Comparison of ENCODE assay signal across 7 mouse cellular contexts in genomic region chr2:3473891-3474290, GRCm38 (mm10). TPM values are rescaled to one million over a fixed set of nuclear protein-coding genes. Genes with fewer than 3 reads are reported as not detected.
DNase-seq lines count a peak whose midpoint lies in the region; ATAC-seq lines count a peak whose summit lies in the region.

No protein-coding gene starts in this region.

- peak overlapping the region; percentile 59 for H3K9ac ChIP-seq in embryonic facial prominence, embryonic 15.5 days
- H3K9ac ChIP-seq in limb, embryonic 12.5 days (replicated peaks), result peak overlapping the region; percentile 82
- peak overlapping the region; percentile 30; the same call in 1 of the 2 replicates for H3K9ac ChIP-seq in stomach, embryonic 15.5 days

- H3K4me1 ChIP-seq in megakaryocyte, embryonic 14.5 days, result peaks cover 47% of the 10 kb centered on the region
- H3K4me1 ChIP-seq in embryonic facial prominence, embryonic 15.5 days, result peaks cover 15% of the 10 kb centered on the region
- H3K4me1 ChIP-seq in limb, embryonic 12.5 days (replicated peaks), result peaks cover 16% of the 10 kb centered on the region
- H3K4me1 ChIP-seq in stomach, embryonic 15.5 days, result peaks cover 6% of the 10 kb centered on the region; the same call in 1 of the 2 replicates

- no peaks in the 10 kb centered on the region for H3K9me3 ChIP-seq in megakaryocyte, embryonic 14.5 days
- H3K9me3 ChIP-seq in embryonic facial prominence, embryonic 15.5 days (replicated peaks), result no peaks in the 10 kb centered on the region
- no peaks in the 10 kb centered on the region for H3K9me3 ChIP-seq in limb, embryonic 12.5 days
- no peaks in the 10 kb centered on the region for H3K9me3 ChIP-seq in stomach, embryonic 15.5 days

- H3K27me3 ChIP-seq in megakaryocyte, embryonic 14.5 days (replicated peaks), result no peaks in the 10 kb centered on the region
- H3K27me3 ChIP-seq in embryonic facial prominence, embryonic 15.5 days, result no peaks in the 10 kb centered on the region
- H3K27me3 ChIP-seq in limb, embryonic 12.5 days, result no peaks in the 10 kb centered on the region
- H3K27me3 ChIP-seq in stomach, embryonic 15.5 days (replicated peaks), result no peaks in the 10 kb centered on the region

- under 1% methylated on average over 12 of the region's 12 CpGs for WGBS in embryonic facial prominence, embryonic 15.5 days
- 1% methylated on average over 12 of the region's 12 CpGs for WGBS in limb, embryonic 12.5 days
- under 1% methylated on average over 12 of the region's 12 CpGs for WGBS in stomach, embryonic 15.5 days

- no peak for DNase-seq in left cerebral cortex, postnatal 4 days

- peak overlapping the region; percentile 63 for H3K4me2 ChIP-seq in embryonic facial prominence, embryonic 15.5 days (replicated peaks)
- H3K4me2 ChIP-seq in limb, embryonic 12.5 days, result peak overlapping the region; percentile 68
- peak overlapping the region; percentile 62 for H3K4me2 ChIP-seq in stomach, embryonic 15.5 days

- peaks cover 16% of the 10 kb centered on the region for H3K36me3 ChIP-seq in megakaryocyte, embryonic 14.5 days (replicated peaks; ENCODE audit: low read length)
- H3K36me3 ChIP-seq in embryonic facial prominence, embryonic 15.5 days, result no peaks in the 10 kb centered on the region
- peaks cover 6% of the 10 kb centered on the region; the same call in 1 of the 2 replicates for H3K36me3 ChIP-seq in limb, embryonic 12.5 days
- H3K36me3 ChIP-seq in stomach, embryonic 15.5 days, result no peaks in the 10 kb centered on the region

- peak overlapping the region; percentile 91; the same call in 1 of the 2 replicates for H3K27ac ChIP-seq in embryonic facial prominence, embryonic 15.5 days (replicated peaks)
- peak overlapping the region; percentile 94 for H3K27ac ChIP-seq in limb, embryonic 12.5 days
- peak overlapping the region; percentile 88 for H3K27ac ChIP-seq in stomach, embryonic 15.5 days

- peak overlapping the region; percentile 97 for H3K4me3 ChIP-seq in megakaryocyte, embryonic 14.5 days (replicated peaks)
- H3K4me3 ChIP-seq in embryonic facial prominence, embryonic 15.5 days (replicated peaks), result peak overlapping the region; percentile 92
- peak overlapping the region; percentile 93 for H3K4me3 ChIP-seq in limb, embryonic 12.5 days (replicated peaks)
- H3K4me3 ChIP-seq in stomach, embryonic 15.5 days (replicated peaks), result peak overlapping the region; percentile 86

- ATAC-seq in megakaryocyte, adult 5-6 weeks (ENCODE audit: poor library complexity, severe bottlenecking), result no peak
- ATAC-seq in embryonic facial prominence, embryonic 15.5 days (ENCODE audit: insufficient number of reproducible peaks, low FRiP score, low TSS enrichment, low read depth), result no peak
- no peak for ATAC-seq in limb, embryonic 12.5 days (ENCODE audit: insufficient number of reproducible peaks, insufficient read depth, low FRiP score, low TSS enrichment, low read depth)
- no peak for ATAC-seq in stomach, embryonic 15.5 days (ENCODE audit: insufficient read depth, low FRiP score, low read depth)
- no peak for ATAC-seq in monocyte, adult 5-6 weeks (replicated peaks; ENCODE audit: insufficient number of reproducible peaks, low FRiP score, low TSS enrichment, poor library complexity, severe bottlenecking)

- intact Hi-C loops in left cerebral cortex, postnatal 4 days (cut with DNase I), result no loop called here

RNA-seq across cellular contexts. Expression of gene Suv39h2, which starts 0.9 kb away (rescaled TPM):
- polyA plus RNA-seq in megakaryocyte, embryonic 14.5 days (2012; ENCODE audit: insufficient read depth, low replicate concordance), result 2.5 TPM in 1 of 2 replicates, not detected in the other
- 7.5 and 8.6 TPM in 2 replicates for total RNA-seq in megakaryocyte, adult 5-6 weeks (2015)
- 6.9 and 10.2 TPM in 2 replicates for total RNA-seq in megakaryocyte, adult 5-6 weeks (2017)
- 11.4 and 12.1 TPM in 2 replicates for polyA plus RNA-seq in embryonic facial prominence, embryonic 15.5 days (2015; fragmentation: Nextera tagmentation; extraction: Ambion mirVana)
- polyA plus RNA-seq in limb, embryonic 12.5 days (2016; fragmentation: Nextera tagmentation; extraction: Ambion mirVana), result 34.2 and 37.9 TPM in 2 replicates
- polyA plus RNA-seq in stomach, embryonic 15.5 days (2015; fragmentation: Nextera tagmentation; extraction: Ambion mirVana), result 11.9 and 12.2 TPM in 2 replicates
- total RNA-seq in monocyte, adult 5-6 weeks (2017), result 0.11 to 4.4 TPM (median 0.87 TPM) in 3 replicates
- 1 to 10 TPM; 4.9 to 5.5 TPM for total RNA-seq in left cerebral cortex, postnatal 4 days (2021)

RNA-seq across cellular contexts. Expression of gene Gm45902, which starts 38.7 kb away (rescaled TPM):
- polyA plus RNA-seq in megakaryocyte, embryonic 14.5 days (2012; ENCODE audit: insufficient read depth, low replicate concordance), result 0.22 TPM in 1 of 2 replicates, not detected in the other
- 3.3 and 4.1 TPM in 2 replicates for total RNA-seq in megakaryocyte, adult 5-6 weeks (2015)
- total RNA-seq in megakaryocyte, adult 5-6 weeks (2017), result 7.5 and 8.7 TPM in 2 replicates
- 4.0 and 4.1 TPM in 2 replicates for polyA plus RNA-seq in embryonic facial prominence, embryonic 15.5 days (2015; fragmentation: Nextera tagmentation; extraction: Ambion mirVana)
- polyA plus RNA-seq in limb, embryonic 12.5 days (2016; fragmentation: Nextera tagmentation; extraction: Ambion mirVana), result 8.2 and 8.4 TPM in 2 replicates
- polyA plus RNA-seq in stomach, embryonic 15.5 days (2015; fragmentation: Nextera tagmentation; extraction: Ambion mirVana), result 3.9 and 4.0 TPM in 2 replicates
- 6.8 to 13.6 TPM (median 9.7 TPM) in 3 replicates for total RNA-seq in monocyte, adult 5-6 weeks (2017)
- 1 to 10 TPM; 8.9 to 9.5 TPM for total RNA-seq in left cerebral cortex, postnatal 4 days (2021)

RNA-seq across cellular contexts. Expression of gene Hspa14, which starts 38.7 kb away (rescaled TPM):
- 1.6 and 4.6 TPM in 2 replicates for polyA plus RNA-seq in megakaryocyte, embryonic 14.5 days (2012; ENCODE audit: insufficient read depth, low replicate concordance)
- total RNA-seq in megakaryocyte, adult 5-6 weeks (2015), result 49.2 and 67.3 TPM in 2 replicates
- total RNA-seq in megakaryocyte, adult 5-6 weeks (2017), result 124 and 125 TPM in 2 replicates
- polyA plus RNA-seq in embryonic facial prominence, embryonic 15.5 days (2015; fragmentation: Nextera tagmentation; extraction: Ambion mirVana), result 86.8 and 87.6 TPM in 2 replicates
- polyA plus RNA-seq in limb, embryonic 12.5 days (2016; fragmentation: Nextera tagmentation; extraction: Ambion mirVana), result 116 and 118 TPM in 2 replicates
- polyA plus RNA-seq in stomach, embryonic 15.5 days (2015; fragmentation: Nextera tagmentation; extraction: Ambion mirVana), result 93.7 and 96.5 TPM in 2 replicates
- 87.0 to 139 TPM (median 114 TPM) in 3 replicates for total RNA-seq in monocyte, adult 5-6 weeks (2017)
- 10 to 100 TPM; 51.3 to 53.0 TPM for total RNA-seq in left cerebral cortex, postnatal 4 days (2021)

RNA-seq across cellular contexts. Expression of gene Cdnf, which starts 38.9 kb away (rescaled TPM):
- 0.28 TPM in 1 of 2 replicates, not detected in the other for polyA plus RNA-seq in megakaryocyte, embryonic 14.5 days (2012; ENCODE audit: insufficient read depth, low replicate concordance)
- total RNA-seq in megakaryocyte, adult 5-6 weeks (2015), result 0.47 TPM in 1 of 2 replicates, not detected in the other
- total RNA-seq in megakaryocyte, adult 5-6 weeks (2017), result 0.55 and 0.81 TPM in 2 replicates
- polyA plus RNA-seq in embryonic facial prominence, embryonic 15.5 days (2015; fragmentation: Nextera tagmentation; extraction: Ambion mirVana), result 0.15 and 0.20 TPM in 2 replicates
- polyA plus RNA-seq in limb, embryonic 12.5 days (2016; fragmentation: Nextera tagmentation; extraction: Ambion mirVana), result 0.09 and 0.24 TPM in 2 replicates
- 0.12 and 0.14 TPM in 2 replicates for polyA plus RNA-seq in stomach, embryonic 15.5 days (2015; fragmentation: Nextera tagmentation; extraction: Ambion mirVana)
- total RNA-seq in monocyte, adult 5-6 weeks (2017), result 0.68 TPM in 1 of 3 replicates, not detected in the others
- under 1 TPM; 0.40 to 0.44 TPM for total RNA-seq in left cerebral cortex, postnatal 4 days (2021)

RNA-seq across cellular contexts. Expression of gene Dclre1c, which starts 50.0 kb away (rescaled TPM):
- 0.04 TPM in 1 of 2 replicates, not detected in the other for polyA plus RNA-seq in megakaryocyte, embryonic 14.5 days (2012; ENCODE audit: insufficient read depth, low replicate concordance)
- 27.2 and 34.7 TPM in 2 replicates for total RNA-seq in megakaryocyte, adult 5-6 weeks (2015)
- 21.5 and 36.0 TPM in 2 replicates for total RNA-seq in megakaryocyte, adult 5-6 weeks (2017)
- polyA plus RNA-seq in embryonic facial prominence, embryonic 15.5 days (2015; fragmentation: Nextera tagmentation; extraction: Ambion mirVana), result 7.7 and 9.4 TPM in 2 replicates
- polyA plus RNA-seq in limb, embryonic 12.5 days (2016; fragmentation: Nextera tagmentation; extraction: Ambion mirVana), result 6.5 and 7.1 TPM in 2 replicates
- 6.4 and 6.6 TPM in 2 replicates for polyA plus RNA-seq in stomach, embryonic 15.5 days (2015; fragmentation: Nextera tagmentation; extraction: Ambion mirVana)
- total RNA-seq in monocyte, adult 5-6 weeks (2017), result 18.0 to 38.5 TPM (median 22.6 TPM) in 3 replicates
- 10 to 100 TPM; 11.5 to 11.9 TPM for total RNA-seq in left cerebral cortex, postnatal 4 days (2021)

Comparison
In these comparisons a context has a peak if more than half of its experiments do, and no peak if none do; other contexts are left out.
1. H3K9ac ChIP-seq: peak in every context shown above with its lines; median percentile 82 in limb, embryonic 12.5 days; 59 in embryonic facial prominence, embryonic 15.5 days; 30 in stomach, embryonic 15.5 days.
2. RNA of gene Hspa14, which starts 38.7 kb away (polyA plus RNA-seq): 116 to 118 TPM in limb, embryonic 12.5 days, 93.7 to 96.5 TPM in stomach, embryonic 15.5 days and 86.8 to 87.6 TPM in embryonic facial prominence, embryonic 15.5 days; 1.6 to 4.6 TPM in megakaryocyte, embryonic 14.5 days; every median in the first group is over 10 times any median in the second.
3. Peak in every context shown above with its lines, with median percentiles within 50 percentile points of each other: H3K4me3 ChIP-seq, H3K27ac ChIP-seq and H3K4me2 ChIP-seq.